Mouse (Mus musculus) CH12.LX (cell line): ENCODE data around the gene Celf2. TPM values are rescaled to one million over a fixed set of nuclear protein-coding genes. Genes with fewer than 3 reads are reported as not detected.

ENCODE experiments used
- DNase-seq: peaks from one replicate; pipeline ENCODE4 v3.0.0-alpha.2; 2013; ENCODE audit errors: extremely low read depth
- H3K27ac ChIP-seq: 2 replicates; pipeline ENCODE4 v1.5.1; 2012; ENCODE audit warnings: low read depth, mild to moderate bottlenecking, control low read depth, moderate library complexity; ENCODE audit not compliant: insufficient read depth
- H3K27me3 ChIP-seq: replicated peaks from 2 replicates; pipeline ENCODE3; 2012; ENCODE audit warnings: inconsistent platforms
- H3K36me3 ChIP-seq, 2 experiments: replicated peaks in 1 of 2; 2 replicates each; pipeline versions ENCODE3 to v1.6.1; 2012; ENCODE audit warnings: inconsistent platforms in 1 of 2, low read length in 1 of 2, mild to moderate bottlenecking in 1 of 2, mixed read lengths in 1 of 2, moderate library complexity in 1 of 2; ENCODE audit not compliant: control insufficient read depth in 1 of 2, insufficient read depth in 1 of 2
- H3K4me1 ChIP-seq, 2 experiments: 2 replicates each; pipeline ENCODE4 v1.6.1; 2012; ENCODE audit warnings: inconsistent platforms in 1 of 2, moderate library complexity in 1 of 2; ENCODE audit not compliant: insufficient read depth in 2 of 2, control insufficient read depth in 1 of 2
- H3K4me2 ChIP-seq: 2 replicates; pipeline ENCODE4 v1.6.1; 2012; ENCODE audit warnings: low read depth, mild to moderate bottlenecking, control low read depth; ENCODE audit not compliant: poor library complexity, insufficient read depth, severe bottlenecking
- H3K4me3 ChIP-seq, 3 experiments: fragments of 150-350 bp in 1 of 3; sonication (generic) in 1 of 3; replicated peaks in 1 of 3; 2 replicates each; pipeline versions ENCODE3 to v1.5.1; 2011 to 2012; ENCODE audit warnings: low read depth in 2 of 3, low read length in 2 of 3, mild to moderate bottlenecking in 2 of 3, moderate library complexity in 2 of 3, control low read depth in 1 of 3, improper control_type of control experiment in 1 of 3, inconsistent platforms in 1 of 3, mixed read lengths in 1 of 3; ENCODE audit not compliant: poor library complexity in 1 of 3
- H3K79me2 ChIP-seq: replicated peaks from 2 replicates; pipeline ENCODE4 v1.6.1; 2012; ENCODE audit warnings: mild to moderate bottlenecking, moderate library complexity; ENCODE audit not compliant: control insufficient read depth, poor library complexity, insufficient read depth, severe bottlenecking; ENCODE audit errors: extremely low read depth
- H3K9ac ChIP-seq: 2 replicates; pipeline ENCODE4 v1.6.1; 2012; ENCODE audit warnings: low read depth, mild to moderate bottlenecking, control low read depth, moderate library complexity; ENCODE audit not compliant: insufficient read depth
- H3K9me3 ChIP-seq: replicated peaks from 2 replicates; pipeline ENCODE3; 2012; ENCODE audit warnings: low read length, inconsistent platforms, mixed read lengths
- BHLHE40 ChIP-seq: IDR thresholded peaks from 2 replicates; pipeline ENCODE4 v1.6.1; 2011; ENCODE audit warnings: mild to moderate bottlenecking, low read depth, low read length, improper control_type of control experiment
- CHD1 ChIP-seq: IDR thresholded peaks from 2 replicates; pipeline ENCODE4 v1.6.1; 2012; ENCODE audit warnings: low read depth, low read length, improper control_type of control experiment, inconsistent platforms
- CHD2 ChIP-seq: IDR thresholded peaks from 2 replicates; pipeline ENCODE4 v1.6.1; 2011; ENCODE audit warnings: low read length, improper control_type of control experiment
- CTCF ChIP-seq, 2 experiments: IDR thresholded peaks in 1 of 2; conservative IDR thresholded peaks in 1 of 2; 2 replicates each; pipeline ENCODE4 v1.5.1; 2011 to 2012; ENCODE audit warnings: low read depth in 2 of 2, low read length in 2 of 2, improper control_type of control experiment in 1 of 2, inconsistent platforms in 1 of 2, mild to moderate bottlenecking in 1 of 2, moderate library complexity in 1 of 2
- ELF1 ChIP-seq: IDR thresholded peaks from 2 replicates; pipeline ENCODE4 v1.6.1; 2014; ENCODE audit warnings: low read depth, mild to moderate bottlenecking, inconsistent platforms, low read length, improper control_type of control experiment
- EP300 ChIP-seq: IDR thresholded peaks from 2 replicates; pipeline ENCODE4 v1.6.1; 2011; ENCODE audit warnings: low read length, improper control_type of control experiment
- ETS1 ChIP-seq: conservative IDR thresholded peaks from 2 replicates; pipeline ENCODE4 v1.6.1; 2012; ENCODE audit warnings: low read depth, mild to moderate bottlenecking, inconsistent platforms, low read length, improper control_type of control experiment, moderate library complexity
- GABPA ChIP-seq: IDR thresholded peaks from 2 replicates; pipeline ENCODE4 v1.6.1; 2012; ENCODE audit warnings: low read depth, low read length, improper control_type of control experiment, inconsistent platforms; ENCODE audit not compliant: insufficient replicate concordance
- HCFC1 ChIP-seq: IDR thresholded peaks from 2 replicates; pipeline ENCODE4 v1.6.1; 2012; ENCODE audit warnings: low read depth, mild to moderate bottlenecking, inconsistent platforms, low read length, improper control_type of control experiment
- IRF4 ChIP-seq: IDR thresholded peaks from 2 replicates; pipeline ENCODE4 v1.6.1; 2014; ENCODE audit warnings: low read depth, mild to moderate bottlenecking, inconsistent platforms, low read length, improper control_type of control experiment
- MAFK ChIP-seq: IDR thresholded peaks from 2 replicates; pipeline ENCODE4 v1.6.1; 2011; ENCODE audit warnings: low read length, improper control_type of control experiment; ENCODE audit not compliant: insufficient replicate concordance
- MAX ChIP-seq: IDR thresholded peaks from 2 replicates; pipeline ENCODE4 v1.6.1; 2011; ENCODE audit warnings: low read length, improper control_type of control experiment
- NELFE ChIP-seq: IDR thresholded peaks from 2 replicates; pipeline ENCODE4 v1.6.1; 2011; ENCODE audit warnings: low read depth, low read length, improper control_type of control experiment
- NRF1 ChIP-seq: IDR thresholded peaks from 2 replicates; pipeline ENCODE4 v1.6.1; 2014; ENCODE audit warnings: low read depth, mild to moderate bottlenecking, inconsistent platforms, low read length, improper control_type of control experiment, moderate library complexity
- PAX5 ChIP-seq: IDR thresholded peaks from 2 replicates; pipeline ENCODE4 v1.6.1; 2012; ENCODE audit warnings: low read length, inconsistent platforms, mixed read lengths
- POLR2AphosphoS2 ChIP-seq: IDR thresholded peaks from 2 replicates; pipeline ENCODE4 v1.6.1; 2011; ENCODE audit warnings: low read depth, low read length, improper control_type of control experiment
- RAD21 ChIP-seq: IDR thresholded peaks from 2 replicates; pipeline ENCODE4 v1.6.1; 2011; ENCODE audit warnings: low read depth, mild to moderate bottlenecking, low read length, improper control_type of control experiment, moderate library complexity
- TBP ChIP-seq: conservative IDR thresholded peaks from 2 replicates; pipeline ENCODE4 v1.6.1; 2011; ENCODE audit warnings: low read depth, low read length, improper control_type of control experiment
- TCF12 ChIP-seq: IDR thresholded peaks from 2 replicates; pipeline ENCODE4 v1.6.1; 2014; ENCODE audit warnings: low read depth, mild to moderate bottlenecking, inconsistent platforms, low read length, improper control_type of control experiment
- UBTF ChIP-seq: IDR thresholded peaks from 2 replicates; pipeline ENCODE4 v1.6.1; 2012; ENCODE audit warnings: low read depth, mild to moderate bottlenecking, inconsistent platforms, low read length, improper control_type of control experiment, moderate library complexity
- USF2 ChIP-seq: conservative IDR thresholded peaks from 2 replicates; pipeline ENCODE4 v1.6.1; 2011; ENCODE audit warnings: low read depth, low read length, improper control_type of control experiment
- ZMIZ1 ChIP-seq: IDR thresholded peaks from 2 replicates; pipeline ENCODE4 v1.6.1; 2012; ENCODE audit warnings: low read depth, mild to moderate bottlenecking, inconsistent platforms, low read length, improper control_type of control experiment
- ZNF384 ChIP-seq: IDR thresholded peaks from 2 replicates; pipeline ENCODE4 v1.6.1; 2012; ENCODE audit warnings: low read depth, low read length, improper control_type of control experiment, inconsistent platforms
- dilution Hi-C: fragments of 300-500 bp; cut with MboI; formaldehyde crosslinking; loops from 2 replicates; pipeline ENCODE4 v1.14.3; 2020; ENCODE audit warnings: low sequenced_read_pairs; ENCODE audit not compliant: extremely low pct_unique_long_range_greater_than_20kb, extremely low pct_ligation_motif_present
- in situ Hi-C: fragments of 300-500 bp; cut with MboI; formaldehyde crosslinking; loops from 3 replicates; pipeline ENCODE4 v1.14.3; 2019; ENCODE audit warnings: low sequenced_read_pairs, low pct_ligation_motif_present, low pct_unique_long_range_greater_than_20kb, mixed read lengths
- polyA plus RNA-seq: library from polyadenylated mRNA; unstranded; fragments of >175 nt; gene quantifications from 2 replicates; pipeline ENCODE4 v1.2.1, GENCODE M21; 2012; ENCODE audit warnings: low read depth; ENCODE audit not compliant: insufficient read length
- total RNA-seq, 2 experiments: library from RNA; depleted of rRNA; stranded (reverse); fragments of 300-350 nt in 1 of 2; fragments of >200 nt in 1 of 2; gene quantifications; 2 replicates each; pipeline ENCODE4 v1.2.3; 2012 to 2014

Celf2 gene
- total and polyA plus RNA-seq, 3 experiments: 51.0 to 143 (median 103) TPM

DNA sequence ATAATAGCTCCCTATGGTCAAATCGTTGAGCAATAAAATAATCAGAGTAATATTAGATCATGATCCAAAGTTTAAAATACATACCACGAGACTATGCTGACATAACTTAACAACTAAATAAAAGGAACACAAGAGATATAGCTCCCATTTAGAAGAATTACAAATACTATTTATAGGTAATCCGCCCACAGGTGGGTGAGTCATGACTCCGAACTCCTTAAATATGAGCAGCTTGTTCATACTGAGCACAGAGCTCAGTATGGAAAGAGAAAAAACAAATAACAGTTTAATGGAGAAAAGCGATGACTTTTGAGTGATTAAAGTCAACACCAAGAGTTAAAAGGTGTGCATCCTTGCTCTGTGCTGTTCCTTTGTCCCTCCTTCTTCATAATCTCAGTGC, 458.3 kb downstream of the Celf2 start:
- H3K4me1 ChIP-seq: peaks cover 0 to 6% of the 10 kb centered on the region in 2 experiments; a peak in 2 of 4 replicates
- no peaks in the 10 kb centered on the region for H3K9me3 ChIP-seq
- H3K27me3 ChIP-seq: no peaks in the 10 kb centered on the region
- dilution Hi-C loops (no loop called here), in situ Hi-C loops (no loop called here)
- no peaks in the 10 kb centered on the region for H3K36me3 ChIP-seq
- no peak overlapping the region for H3K9ac ChIP-seq
- H3K4me2 ChIP-seq: no peak overlapping the region
- DNase-seq: no peak
- no peak overlapping the region for H3K27ac ChIP-seq
- H3K4me3 ChIP-seq: no peak overlapping the region
- no peaks in the 10 kb centered on the region for H3K79me2 ChIP-seq
- TF ChIP-seq NRF1 (no peak), PAX5 (no peak), NELFE (no peak), TCF12 (no peak), GABPA (no peak), TBP (no peak), EP300 (no peak), ZMIZ1 (no peak), UBTF (no peak), USF2 (no peak), ETS1 (no peak), CTCF (conservative IDR thresholded peaks at IDR 0.05 in 1 of 2, IDR thresholded peaks at IDR 0.05 in 1 of 2; ENCODE audit: low read depth in 2 of 2, low read length in 2 of 2) (no peak), POLR2AphosphoS2 (no peak), BHLHE40 (no peak), ELF1 (no peak), IRF4 (no peak), MAFK (no peak)

DNA sequence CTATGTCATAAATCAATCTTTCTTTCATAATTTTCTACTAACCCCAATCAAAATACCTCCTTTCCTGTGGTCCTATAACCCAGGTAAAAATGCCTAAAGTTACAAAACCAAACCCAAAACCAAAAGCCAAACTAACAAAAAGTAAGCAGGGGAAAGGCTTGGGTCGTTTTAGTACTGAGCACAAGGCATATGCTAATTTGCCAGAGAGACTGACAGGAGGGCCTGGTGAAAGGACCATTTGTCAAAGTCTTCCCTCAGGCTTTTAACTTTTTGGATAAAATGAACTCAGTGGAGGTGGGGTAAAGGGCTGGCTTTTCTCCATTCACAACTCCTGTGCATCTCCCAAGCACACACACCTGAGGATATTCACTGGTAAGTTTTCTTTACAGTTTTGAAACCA, 463.2 kb downstream of the Celf2 start:
- in situ Hi-C loops: no loop called here
- H3K36me3 ChIP-seq: no peaks in the 10 kb centered on the region
- peak; percentile 12 for DNase-seq

More for the DNA sequence above, 463.2 kb downstream of the Celf2 start:
- H3K79me2 ChIP-seq: no peaks in the 10 kb centered on the region
- H3K4me2 ChIP-seq: no peak overlapping the region
- H3K27me3 ChIP-seq: no peaks in the 10 kb centered on the region
- H3K27ac ChIP-seq: no peak overlapping the region
- dilution Hi-C loops: no loop called here
- peaks cover 0 to 21% of the 10 kb centered on the region in 2 experiments; a peak in 2 of 4 replicates for H3K4me1 ChIP-seq
- H3K9ac ChIP-seq: no peak overlapping the region
- H3K4me3 ChIP-seq: no peak overlapping the region
- H3K9me3 ChIP-seq: no peaks in the 10 kb centered on the region
- TF ChIP-seq BHLHE40: no peak
- no peak for TF ChIP-seq CHD1
- TF ChIP-seq CHD2: no peak
- no peak for TF ChIP-seq MAX
- no peak for TF ChIP-seq RAD21
- no peak for TF ChIP-seq IRF4
- TF ChIP-seq ELF1: no peak
- TF ChIP-seq ZNF384: no peak
- no peak for TF ChIP-seq ETS1
- TF ChIP-seq ZMIZ1: no peak
- no peak for TF ChIP-seq HCFC1
- TF ChIP-seq EP300: no peak
